Mouse (Mus musculus) testis, adult 2 months (tissue): ENCODE measurements around the gene Lrp10. TPM values are rescaled to one million over a fixed set of nuclear protein-coding genes. Genes with fewer than 3 reads are reported as not detected.

Source experiments
- H3K27ac ChIP-seq: fragments of 200-500 bp; 2 replicates; pipeline ENCODE4 v1.5.1; 2012; ENCODE audit warnings: low read depth, low read length; ENCODE audit not compliant: control insufficient read depth, insufficient read depth
- H3K27me3 ChIP-seq: fragments of 200-500 bp; 2 replicates; pipeline ENCODE4 v1.6.1; 2012; ENCODE audit warnings: mild to moderate bottlenecking, low read length, moderate library complexity; ENCODE audit not compliant: control insufficient read depth, insufficient read depth
- H3K36me3 ChIP-seq: fragments of 200-500 bp; 2 replicates; pipeline ENCODE4 v1.6.1; 2012; ENCODE audit warnings: mild to moderate bottlenecking, low read length; ENCODE audit not compliant: control insufficient read depth, insufficient read depth
- H3K4me1 ChIP-seq: fragments of 200-500 bp; 2 replicates; pipeline ENCODE4 v1.6.1; 2012; ENCODE audit warnings: low read length; ENCODE audit not compliant: control insufficient read depth, insufficient read depth
- H3K4me3 ChIP-seq: fragments of 200-500 bp; 2 replicates; pipeline ENCODE4 v1.5.1; 2012; ENCODE audit warnings: low read depth, mild to moderate bottlenecking, low read length, moderate library complexity, mixed read lengths; ENCODE audit not compliant: control insufficient read depth
- CTCF ChIP-seq: fragments of 200-500 bp; IDR thresholded peaks from 2 replicates; pipeline ENCODE4 v1.5.1; 2012; ENCODE audit warnings: low read depth, mild to moderate bottlenecking, inconsistent platforms, low read length, moderate library complexity; ENCODE audit not compliant: control insufficient read depth, insufficient read depth, insufficient replicate concordance
- POLR2A ChIP-seq: fragments of 200-500 bp; IDR thresholded peaks from 2 replicates; pipeline ENCODE4 v1.6.1; 2012; ENCODE audit warnings: low read depth, mild to moderate bottlenecking, inconsistent platforms, low read length, moderate library complexity; ENCODE audit not compliant: control insufficient read depth
- polyA plus RNA-seq: library from polyadenylated mRNA; depleted of rRNA; stranded (reverse); fragments of >200 nt; gene quantifications from 2 replicates; pipeline ENCODE4 v1.2.3, GENCODE M21; 2012

Gene Lrp10
- polyA plus RNA-seq, 1 experiment, result 13.8 TPM

DNA sequence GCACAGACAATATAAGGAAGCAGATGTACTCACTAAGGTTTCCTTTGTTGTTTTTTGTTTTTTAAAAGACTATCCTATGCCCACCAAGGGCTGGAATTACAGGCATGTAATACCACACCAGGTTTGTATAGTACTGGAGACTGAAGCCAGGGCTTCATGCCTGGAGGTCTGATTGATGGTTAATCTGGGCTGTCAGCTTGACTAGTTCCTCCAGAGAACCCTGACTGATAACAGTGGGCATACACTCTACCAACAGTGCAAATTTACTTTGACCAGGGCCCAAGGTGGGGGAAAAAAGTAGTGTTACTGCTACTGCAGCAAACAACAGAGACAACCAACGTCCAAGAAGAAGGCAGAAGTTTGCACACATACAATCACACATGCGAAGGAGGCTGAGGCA is 7.5 kb downstream of the Lrp10 start:
- H3K36me3 ChIP-seq, result no peaks in the 10 kb centered on the region
- H3K27ac ChIP-seq, result no peak overlapping the region
- TF ChIP-seq POLR2A (no peak), CTCF (no peak)
- H3K4me1 ChIP-seq, result peaks cover 8% of the 10 kb centered on the region
- no peak overlapping the region for H3K4me3 ChIP-seq
- H3K27me3 ChIP-seq, result no peaks in the 10 kb centered on the region

- Histone ChIP-seq H3K4me1 (peaks cover 12% of the 10 kb centered on the region), H3K36me3 (no peaks in the 10 kb centered on the region), H3K4me3 (no peak overlapping the region), H3K27ac (no peak overlapping the region), H3K27me3 (no peaks in the 10 kb centered on the region)
- TF ChIP-seq CTCF, result no peak
- no peak for TF ChIP-seq POLR2A
Measured at GRCm38 (mm10) chr14:54472671-54473070, 8.7 kb downstream of the Lrp10 start.

- no peaks in the 10 kb centered on the region for H3K27me3 ChIP-seq
- no peak overlapping the region for H3K27ac ChIP-seq
- H3K4me3 ChIP-seq, result no peak overlapping the region
- no peaks in the 10 kb centered on the region for H3K36me3 ChIP-seq
- TF ChIP-seq CTCF (no peak), POLR2A (no peak)
- H3K4me1 ChIP-seq, result peaks cover 20% of the 10 kb centered on the region
Measured at GRCm38 (mm10) chr14:54474744-54475143, 10.8 kb downstream of the Lrp10 start.

DNA sequence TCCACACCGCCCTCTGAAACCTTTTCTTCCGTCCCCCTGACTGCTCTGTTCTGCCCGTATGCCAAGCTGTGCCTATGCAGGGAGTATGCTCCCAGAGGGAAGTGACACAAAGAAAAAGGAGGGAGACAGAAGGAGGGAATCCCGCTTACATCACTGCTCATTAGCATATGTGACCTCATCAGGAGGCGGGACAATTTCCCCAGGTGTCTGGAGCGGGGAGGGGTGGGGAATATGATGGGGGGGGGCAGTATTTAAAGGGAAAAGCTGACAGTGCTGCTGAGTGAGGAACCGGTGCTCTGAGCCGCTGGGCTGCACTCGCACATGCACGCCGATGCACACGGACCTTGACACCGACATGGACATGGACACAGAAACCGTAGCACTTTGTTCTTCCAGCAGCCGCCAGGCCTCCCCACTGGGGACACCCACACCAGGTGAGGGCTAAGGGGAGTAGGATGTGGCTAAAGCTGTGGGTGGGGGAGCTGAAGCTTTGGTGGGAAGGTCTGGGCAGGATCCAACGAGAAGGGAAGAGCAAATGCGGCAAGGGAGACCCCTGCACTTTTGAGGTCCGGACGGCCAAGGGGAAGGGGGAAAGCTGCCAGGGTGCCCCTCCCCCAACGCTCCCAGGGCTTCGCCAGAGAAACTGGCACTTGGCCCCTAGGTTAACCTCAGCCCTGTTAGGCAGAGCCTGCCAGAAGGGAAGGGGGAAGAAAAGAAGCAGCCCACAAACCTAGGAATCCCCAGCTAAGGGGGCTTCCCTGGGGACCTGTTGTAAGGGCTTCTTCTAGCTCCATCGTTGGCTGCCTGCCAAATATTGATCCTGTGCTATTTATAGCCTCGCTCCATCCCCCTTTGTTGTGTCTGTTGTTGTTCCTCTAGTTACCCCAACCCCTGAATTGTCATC is 12.3 kb downstream of the Lrp10 start, which contains the start of gene Rem2:
Rem2 (plus strand) TSS at position 160 of the 904 bp plus-strand sequence.
- Histone ChIP-seq H3K27me3 (no peaks in the 10 kb centered on the region), H3K36me3 (no peaks in the 10 kb centered on the region), H3K4me1 (peaks cover 22% of the 10 kb centered on the region), H3K4me3 (peak within 1 kb of the TSS; percentile 49), H3K27ac (no peak within 1 kb of the TSS)
- TF ChIP-seq POLR2A (no peak), CTCF (no peak)

GRCm38 (mm10) chr14:54477172-54477909 is 13.4 kb downstream of the Lrp10 start:
- Histone ChIP-seq H3K27me3 (no peaks in the 10 kb centered on the region), H3K4me3 (no peak overlapping the region), H3K27ac (no peak overlapping the region)

GRCm38 (mm10) chr14:54479451-54479920 is 15.5 kb downstream of the Lrp10 start:
- no peak for TF ChIP-seq CTCF
- TF ChIP-seq POLR2A, result peak; percentile 32; the same call in 1 of the 2 replicates
- Histone ChIP-seq H3K27me3 (no peaks in the 10 kb centered on the region), H3K4me3 (peak overlapping the region; percentile 82), H3K4me1 (peaks cover 22% of the 10 kb centered on the region), H3K27ac (no peak overlapping the region), H3K36me3 (no peaks in the 10 kb centered on the region)

More at GRCm38 (mm10) chr14:54477172-54477909, 13.4 kb downstream of the Lrp10 start:
- no peak for TF ChIP-seq CTCF
- TF ChIP-seq POLR2A, result no peak
- H3K4me1 ChIP-seq, result peaks cover 22% of the 10 kb centered on the region
- H3K36me3 ChIP-seq, result no peaks in the 10 kb centered on the region

GRCm38 (mm10) chr14:54480673-54481072 is 16.7 kb downstream of the Lrp10 start:
- H3K4me1 ChIP-seq, result peaks cover 20% of the 10 kb centered on the region
- no peak overlapping the region; the same call in 1 of the 2 replicates for H3K4me3 ChIP-seq
- TF ChIP-seq CTCF (no peak), POLR2A (no peak)
- no peaks in the 10 kb centered on the region for H3K27me3 ChIP-seq
- no peak overlapping the region for H3K27ac ChIP-seq
- H3K36me3 ChIP-seq, result no peaks in the 10 kb centered on the region
